Mouse (Mus musculus): ENCODE results near the gene Akna.

DNA sequence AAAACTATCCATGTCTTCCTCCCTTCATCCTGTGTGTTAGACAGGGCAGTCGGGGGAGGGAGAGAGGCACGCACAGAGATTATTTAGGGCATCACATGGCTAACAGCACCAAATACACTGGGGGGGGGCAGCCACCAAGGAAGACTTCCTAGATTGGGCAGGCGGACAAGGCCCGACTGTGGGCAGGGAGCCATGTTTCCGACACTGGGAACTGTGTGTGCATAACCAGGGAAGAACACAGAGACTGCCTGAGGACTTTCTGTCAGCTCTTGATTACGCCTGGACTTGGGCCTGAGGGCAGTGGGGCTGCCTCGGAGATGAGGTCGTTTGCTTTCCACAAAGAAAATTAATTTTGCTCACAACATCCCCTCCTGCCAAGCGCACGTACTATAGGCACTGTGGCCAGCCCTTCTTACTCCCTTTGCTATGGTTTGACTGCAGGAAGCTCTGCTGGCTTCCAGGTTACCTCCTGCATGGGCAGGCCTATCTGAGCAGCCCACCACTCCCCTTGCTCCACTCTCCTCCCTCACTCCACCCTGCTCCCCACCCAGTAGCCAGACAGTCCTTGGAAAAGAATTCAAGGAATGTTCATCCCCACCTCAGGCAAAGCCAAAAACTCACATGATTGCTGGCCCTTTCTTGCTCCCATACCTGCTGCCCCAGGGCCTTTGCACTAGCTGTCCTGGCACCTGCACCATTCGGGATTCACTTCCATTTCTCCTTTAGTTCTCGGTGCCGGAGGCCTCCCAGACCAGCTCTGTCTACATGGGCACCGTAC is 17.2 kb upstream of the Akna start:
- TF ChIP-seq NRF1 (IDR thresholded peaks at IDR 0.05; ENCODE audit: insufficient read depth, low read depth, low read length, poor library complexity, severe bottlenecking) (no peak), BHLHE40 (IDR thresholded peaks at IDR 0.05; ENCODE audit: borderline replicate concordance, low read depth, low read length) (no peak), EP300 (IDR thresholded peaks at IDR 0.05; ENCODE audit: low read depth in 1 of 2, low read length in 2 of 2) (no peak), POLR2A (IDR thresholded peaks at IDR 0.05; ENCODE audit: control insufficient read depth in 1 of 2, insufficient read depth in 1 of 2, low read depth in 1 of 2, low read length in 2 of 2, poor library complexity in 1 of 2) (no peak), GATA1 (IDR thresholded peaks at IDR 0.05; ENCODE audit: low read depth, low read length) (no peak), CTCF (IDR thresholded peaks at IDR 0.05 in 2 of 3, conservative IDR thresholded peaks at IDR 0.05 in 1 of 3; ENCODE audit: control insufficient read depth in 1 of 3, insufficient read depth in 1 of 3, low read depth in 2 of 3, low read length in 3 of 3, poor library complexity in 1 of 3, severe bottlenecking in 1 of 3) (no peak), USF1 (IDR thresholded peaks at IDR 0.05; ENCODE audit: low read depth, low read length) (no peak), ZC3H11A (IDR thresholded peaks at IDR 0.05; ENCODE audit: low read depth, low read length) (no peak), TAL1 (IDR thresholded peaks at IDR 0.05; ENCODE audit: low read length) (no peak)

All from MEL (cell line).